Mouse (Mus musculus): ENCODE results near the gene Dydc2.
"Not testable (repeated sequence)": the region's sequence is repeated elsewhere in the genome, so short reads cannot be mapped to it uniquely, and the experiment has no call there.

The Dydc2 gene

DNA sequence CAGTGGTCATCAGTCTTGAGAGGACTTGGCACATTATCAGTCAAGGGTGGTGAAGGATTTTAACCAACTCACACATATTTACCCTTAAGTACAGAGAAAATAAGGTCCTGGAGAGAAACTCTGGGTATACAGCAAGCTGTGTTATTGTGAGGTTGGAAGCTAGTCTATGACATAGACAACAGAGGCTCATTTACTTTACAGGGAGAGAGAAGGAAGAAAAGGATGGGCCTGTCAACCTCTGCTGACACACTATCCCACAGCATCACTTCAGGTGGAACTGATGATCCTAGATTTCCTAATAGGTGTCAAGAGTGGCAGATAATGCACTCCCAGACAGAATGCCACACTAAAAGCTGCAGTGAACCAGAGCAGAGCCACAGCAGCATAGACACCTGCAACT lies at the start of gene Dydc2:
Gene Dydc2 (minus strand): TSS at position 101 of the 400 bp plus-strand sequence.
- in situ Hi-C loops (cut with MboI; ENCODE audit: low sequenced_read_pairs), result no loop called here

GRCm38 (mm10) chr14:41116271-41116670 lies 47.3 kb upstream of the Dydc2 start:
- in situ Hi-C loops (cut with MboI; ENCODE audit: low sequenced_read_pairs), result no loop called here

DNA sequence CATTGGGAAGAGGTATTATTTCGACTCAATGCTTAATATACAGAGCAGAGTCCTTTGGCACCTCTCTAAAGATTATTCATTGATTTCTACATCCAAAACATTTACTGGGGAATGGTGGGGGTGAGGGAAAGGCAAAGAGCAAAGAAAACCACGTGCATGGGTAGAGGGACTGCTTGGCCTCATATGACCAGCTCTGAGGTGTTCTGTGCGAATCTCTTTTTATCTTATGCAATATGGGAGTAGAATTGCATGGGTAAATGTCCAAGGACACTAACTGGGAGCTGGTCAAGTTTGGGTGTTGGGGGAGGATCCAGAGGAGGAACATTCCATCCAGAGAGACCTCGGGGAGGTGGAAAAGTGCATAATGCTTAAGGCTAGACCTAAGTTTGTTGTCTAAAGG lies 43.9 kb upstream of the Dydc2 start:
- in situ Hi-C loops (cut with MboI; ENCODE audit: low sequenced_read_pairs), result no loop called here

DNA sequence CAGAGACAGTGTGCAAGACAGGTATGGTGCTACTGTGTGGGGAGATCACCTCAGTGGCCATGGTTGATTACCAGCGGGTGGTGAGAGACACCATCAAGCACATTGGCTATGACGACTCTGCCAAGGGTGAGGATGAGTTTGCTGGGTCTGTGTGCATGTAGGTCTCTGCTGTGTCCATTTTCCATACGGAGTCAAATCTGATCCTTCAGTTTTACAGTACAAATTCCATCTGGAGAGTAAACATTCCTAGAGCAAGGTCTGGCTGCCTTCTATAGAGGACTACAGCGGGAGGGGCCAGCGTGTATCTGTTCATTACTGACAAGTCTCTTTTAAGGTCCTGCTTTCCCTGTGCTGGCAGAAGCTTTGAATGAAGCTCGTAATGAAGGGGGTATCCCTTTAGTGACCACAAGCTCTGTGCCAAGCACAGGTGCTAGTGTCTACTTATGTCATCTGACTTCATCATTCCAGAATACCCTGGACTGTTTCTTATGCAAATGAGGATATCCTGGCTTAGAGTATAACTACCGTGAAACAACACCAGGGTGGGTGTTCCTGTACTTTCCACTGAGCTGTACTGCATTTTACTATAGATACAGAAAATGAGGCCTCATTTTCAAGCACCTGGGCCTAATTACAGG lies 42.1 kb upstream of the Dydc2 start:
- in situ Hi-C loops (cut with MboI; ENCODE audit: low sequenced_read_pairs), result no loop called here

GRCm38 (mm10) chr14:41104853-41105444 lies 35.9 kb upstream of the Dydc2 start, which contains the start of gene Mat1a:
Gene Mat1a, plus strand, starts transcription at chr14:41105035.
- in situ Hi-C loops (cut with MboI; ENCODE audit: low sequenced_read_pairs), result no loop called here

DNA sequence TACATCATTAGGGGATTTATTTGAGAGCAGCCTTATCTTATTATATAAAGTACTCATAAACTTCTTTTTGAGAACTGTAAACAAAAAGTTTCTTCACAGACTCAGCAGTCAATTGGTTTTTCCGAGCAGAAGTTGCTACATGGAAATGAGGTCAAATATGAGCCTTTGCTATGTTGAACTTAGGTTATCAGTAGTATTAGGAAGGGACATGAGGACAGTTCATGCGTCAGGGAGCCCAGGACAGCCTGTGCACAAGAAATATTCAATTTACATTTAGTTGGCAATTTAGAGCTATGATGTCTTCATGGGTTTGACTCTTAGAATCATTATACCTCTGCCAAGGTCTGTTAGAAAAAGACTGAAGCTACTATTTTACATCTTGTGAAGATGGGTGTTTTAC lies 33.3 kb upstream of the Dydc2 start:
- in situ Hi-C loops (cut with MboI; ENCODE audit: low sequenced_read_pairs), result no loop called here

GRCm38 (mm10) chr14:41101242-41101641 lies 32.2 kb upstream of the Dydc2 start:
- in situ Hi-C loops (cut with MboI; ENCODE audit: low sequenced_read_pairs), result no loop called here

DNA sequence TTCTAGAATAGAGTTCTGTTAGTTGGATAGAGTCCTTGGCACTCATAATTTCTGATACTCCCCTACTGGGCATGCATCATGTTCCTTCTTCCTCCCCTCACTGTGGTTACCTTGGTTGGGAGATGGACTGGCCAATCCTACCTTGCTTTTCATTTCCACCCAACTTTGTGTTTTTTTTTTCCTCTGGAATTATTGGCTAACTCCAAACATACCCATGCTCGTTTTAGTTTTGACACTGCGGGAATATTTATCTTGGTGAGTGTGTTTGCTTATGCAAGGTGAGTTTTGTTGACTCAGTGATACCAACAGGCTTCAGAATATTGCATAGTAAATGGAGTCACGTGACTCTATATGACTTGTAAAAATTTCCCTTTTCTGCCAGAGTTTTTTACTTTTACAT lies 31.7 kb upstream of the Dydc2 start:
- in situ Hi-C loops (cut with MboI; ENCODE audit: low sequenced_read_pairs), result no loop called here

DNA sequence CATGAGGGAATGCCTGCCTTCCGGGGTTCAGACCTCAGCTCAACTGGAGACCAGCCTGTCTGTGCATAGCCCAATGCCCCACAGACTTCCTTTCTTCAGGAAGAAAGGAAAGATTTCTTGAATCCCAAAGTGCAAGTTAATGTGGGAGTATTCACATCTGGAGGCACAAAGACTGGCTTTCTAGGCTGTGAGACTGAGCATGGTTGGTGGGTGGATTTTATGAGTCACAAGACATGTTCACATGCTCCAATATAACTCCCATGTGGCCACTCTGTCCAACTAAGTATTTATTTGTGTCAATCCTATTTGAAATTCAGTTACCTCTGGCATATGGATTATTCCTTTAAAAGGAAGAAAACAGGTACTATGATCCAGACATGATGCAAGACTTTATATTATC lies 29.7 kb upstream of the Dydc2 start:
- in situ Hi-C loops (cut with MboI; ENCODE audit: low sequenced_read_pairs), result no loop called here

DNA sequence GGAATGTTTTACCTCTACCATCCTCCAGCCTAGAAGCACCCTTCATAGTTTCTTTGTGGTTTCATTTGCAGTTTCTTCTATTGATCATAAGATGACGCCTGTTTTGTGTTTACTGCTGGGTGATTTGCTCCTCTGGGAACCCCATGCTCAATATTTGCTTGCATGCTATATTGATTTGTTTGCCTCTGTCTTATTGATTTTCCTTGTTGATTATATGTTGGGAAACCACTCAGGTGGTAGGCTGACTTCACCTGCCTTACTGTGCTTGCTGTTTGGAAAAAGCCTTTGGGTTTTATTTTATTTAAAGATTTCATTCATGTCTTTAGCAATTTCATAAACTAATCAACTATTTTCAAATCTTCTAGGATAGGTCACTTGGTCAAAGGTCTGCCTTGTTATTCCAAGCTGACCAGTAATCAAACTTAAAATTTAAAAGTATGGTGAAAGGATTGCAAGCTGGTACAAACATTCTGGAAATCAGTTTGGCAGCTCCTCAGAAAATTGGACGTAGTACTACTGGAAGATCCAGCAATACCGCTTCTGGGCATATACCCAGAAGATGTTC lies 27.4 kb upstream of the Dydc2 start:
- in situ Hi-C loops (cut with MboI; ENCODE audit: low sequenced_read_pairs), result no loop called here

- in situ Hi-C loops (cut with MboI; ENCODE audit: low sequenced_read_pairs), result no loop called here
These were observed 25.1 kb upstream of the Dydc2 start for GRCm38 (mm10) chr14:41094114-41094513.

DNA sequence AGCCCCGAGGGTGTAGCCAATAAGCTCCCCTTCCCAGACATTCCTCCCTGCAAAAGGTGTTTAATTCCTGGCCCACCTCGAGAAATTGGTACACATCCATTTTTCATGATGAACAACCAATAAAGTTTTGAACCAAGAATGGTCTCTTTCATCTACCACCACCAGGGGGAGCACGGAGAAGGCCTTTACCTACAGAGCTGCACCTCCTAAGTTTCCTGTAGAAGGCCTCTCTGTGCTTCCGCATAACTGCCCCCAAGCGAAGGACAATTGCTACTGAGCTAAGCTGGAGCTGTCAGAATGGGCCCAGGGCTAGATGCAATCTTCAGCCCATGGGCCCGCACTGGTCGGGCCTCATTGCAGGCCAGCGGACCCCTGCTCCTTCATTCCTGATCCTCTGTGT lies 21.8 kb upstream of the Dydc2 start:
- in situ Hi-C loops (cut with MboI; ENCODE audit: low sequenced_read_pairs), result no loop called here

DNA sequence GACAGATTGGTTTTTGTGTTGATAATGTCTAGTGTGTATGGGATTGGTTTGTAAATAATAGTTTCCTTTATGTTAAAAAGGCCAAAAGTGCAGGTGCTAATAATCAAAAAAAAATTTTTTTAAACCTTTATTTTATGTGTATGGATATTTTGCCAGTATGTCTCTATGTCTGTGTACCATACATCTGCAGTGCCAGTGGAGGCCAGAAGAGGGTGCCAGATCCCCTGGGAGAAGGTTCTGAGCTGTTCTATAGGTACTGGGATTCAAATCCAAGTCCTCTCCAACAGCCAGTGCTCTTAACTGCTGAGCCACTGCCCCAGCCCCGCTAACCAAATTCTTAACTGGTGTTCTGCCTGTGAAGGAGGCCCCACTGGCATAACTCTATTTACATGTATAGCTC lies 18.5 kb upstream of the Dydc2 start:
- in situ Hi-C loops (cut with MboI; ENCODE audit: low sequenced_read_pairs), result no loop called here

DNA sequence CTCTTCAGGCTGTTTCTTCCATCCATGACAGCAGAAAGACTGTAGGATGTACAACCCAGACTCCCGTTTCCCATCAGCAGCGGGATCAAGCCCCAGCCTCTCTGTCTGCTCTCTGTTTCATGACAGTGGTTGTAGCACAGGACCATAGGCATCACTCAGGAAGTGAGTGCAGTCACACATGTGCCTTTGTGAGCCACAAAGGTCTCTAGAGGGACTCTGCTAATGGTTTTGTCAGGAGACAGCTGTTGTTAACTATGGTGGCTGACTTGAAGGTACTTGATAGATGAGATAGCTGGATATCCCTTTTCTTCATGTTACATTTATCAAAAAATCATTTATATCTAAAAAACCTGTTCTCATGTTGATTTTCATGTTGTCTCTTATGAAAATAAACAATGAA lies 13.4 kb upstream of the Dydc2 start:
- in situ Hi-C loops (cut with MboI; ENCODE audit: low sequenced_read_pairs), result no loop called here

- in situ Hi-C loops (cut with MboI; ENCODE audit: low sequenced_read_pairs), result no loop called here
These were observed 3.9 kb upstream of the Dydc2 start for GRCm38 (mm10) chr14:41072944-41073275.

GRCm38 (mm10) chr14:41072229-41072943 lies 3.4 kb upstream of the Dydc2 start, which contains the start of gene Dydc1:
Gene Dydc1, plus strand, starts transcription at chr14:41072911.
- in situ Hi-C loops (cut with MboI; ENCODE audit: low sequenced_read_pairs), result no loop called here

DNA sequence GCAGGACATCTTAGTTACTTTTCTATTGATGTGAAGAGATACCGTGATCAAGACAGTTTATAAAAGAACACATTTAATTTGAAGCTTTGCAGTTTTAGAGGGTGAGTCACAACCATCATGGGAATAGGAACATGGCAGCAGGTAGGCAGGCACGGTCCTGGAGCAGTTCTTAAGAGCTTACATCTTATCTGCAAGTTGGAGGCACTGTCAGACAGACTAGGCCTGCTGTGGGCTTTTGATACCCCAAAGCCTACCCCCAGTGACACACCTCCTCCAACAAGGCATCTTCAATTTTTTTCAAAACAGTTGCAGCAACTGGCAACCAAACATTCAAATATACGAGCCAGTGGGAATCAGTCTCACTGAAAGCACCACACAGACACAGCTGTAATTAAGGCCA lies 1.3 kb upstream of the Dydc2 start:
- in situ Hi-C loops (cut with MboI; ENCODE audit: low sequenced_read_pairs), result no loop called here

GRCm38 (mm10) chr14:41066416-41066815 lies 2.6 kb downstream of the Dydc2 start:
- in situ Hi-C loops (cut with MboI; ENCODE audit: low sequenced_read_pairs), result no loop called here

- in situ Hi-C loops (cut with MboI; ENCODE audit: low sequenced_read_pairs), result no loop called here
These were observed 3.8 kb downstream of the Dydc2 start for GRCm38 (mm10) chr14:41065168-41065567.

- in situ Hi-C loops (cut with MboI; ENCODE audit: low sequenced_read_pairs), result not testable (repeated sequence)
These were observed 15.8 kb downstream of the Dydc2 start for GRCm38 (mm10) chr14:41053190-41053589.

- in situ Hi-C loops (cut with MboI; ENCODE audit: low sequenced_read_pairs), result no loop called here
These were observed 16.5 kb downstream of the Dydc2 start for GRCm38 (mm10) chr14:41052481-41052880.

- in situ Hi-C loops (cut with MboI; ENCODE audit: low sequenced_read_pairs), result no loop called here
These were observed 18.5 kb downstream of the Dydc2 start for GRCm38 (mm10) chr14:41050471-41050870.

Data from CH12F3 (cell line).